Mouse (Mus musculus) testis, adult 2 months (tissue): ENCODE data around the gene Atp1a2. TPM values are rescaled to one million over a fixed set of nuclear protein-coding genes. Genes with fewer than 3 reads are reported as not detected.

ENCODE experiments used
- H3K27ac ChIP-seq: fragments of 200-500 bp; 2 replicates; pipeline ENCODE4 v1.5.1; 2012; ENCODE audit warnings: low read depth, low read length; ENCODE audit not compliant: control insufficient read depth, insufficient read depth
- H3K27me3 ChIP-seq: fragments of 200-500 bp; 2 replicates; pipeline ENCODE4 v1.6.1; 2012; ENCODE audit warnings: mild to moderate bottlenecking, low read length, moderate library complexity; ENCODE audit not compliant: control insufficient read depth, insufficient read depth
- H3K36me3 ChIP-seq: fragments of 200-500 bp; 2 replicates; pipeline ENCODE4 v1.6.1; 2012; ENCODE audit warnings: mild to moderate bottlenecking, low read length; ENCODE audit not compliant: control insufficient read depth, insufficient read depth
- H3K4me1 ChIP-seq: fragments of 200-500 bp; 2 replicates; pipeline ENCODE4 v1.6.1; 2012; ENCODE audit warnings: low read length; ENCODE audit not compliant: control insufficient read depth, insufficient read depth
- H3K4me3 ChIP-seq: fragments of 200-500 bp; 2 replicates; pipeline ENCODE4 v1.5.1; 2012; ENCODE audit warnings: low read depth, mild to moderate bottlenecking, low read length, moderate library complexity, mixed read lengths; ENCODE audit not compliant: control insufficient read depth
- CTCF ChIP-seq: fragments of 200-500 bp; IDR thresholded peaks from 2 replicates; pipeline ENCODE4 v1.5.1; 2012; ENCODE audit warnings: low read depth, mild to moderate bottlenecking, inconsistent platforms, low read length, moderate library complexity; ENCODE audit not compliant: control insufficient read depth, insufficient read depth, insufficient replicate concordance
- POLR2A ChIP-seq: fragments of 200-500 bp; IDR thresholded peaks from 2 replicates; pipeline ENCODE4 v1.6.1; 2012; ENCODE audit warnings: low read depth, mild to moderate bottlenecking, inconsistent platforms, low read length, moderate library complexity; ENCODE audit not compliant: control insufficient read depth
- polyA plus RNA-seq: library from polyadenylated mRNA; depleted of rRNA; stranded (reverse); fragments of >200 nt; gene quantifications from 2 replicates; pipeline ENCODE4 v1.2.3, GENCODE M21; 2012

The Atp1a2 gene
- polyA plus RNA-seq, 1 experiment, result 17.3 TPM

GRCm38 (mm10) chr1:172302311-172302710 is 4.4 kb upstream of the Atp1a2 start:
- Histone ChIP-seq H3K4me3 (no peak overlapping the region), H3K27ac (no peak overlapping the region), H3K27me3 (no peaks in the 10 kb centered on the region), H3K4me1 (peaks cover 3% of the 10 kb centered on the region), H3K36me3 (no peaks in the 10 kb centered on the region)
- TF ChIP-seq CTCF (no peak), POLR2A (no peak)

GRCm38 (mm10) chr1:172301180-172301579 is 3.3 kb upstream of the Atp1a2 start:
- H3K27ac ChIP-seq, result no peak overlapping the region
- no peaks in the 10 kb centered on the region for H3K36me3 ChIP-seq
- TF ChIP-seq CTCF (no peak), POLR2A (no peak)
- H3K4me3 ChIP-seq, result no peak overlapping the region
- peaks cover 3% of the 10 kb centered on the region for H3K4me1 ChIP-seq
- no peaks in the 10 kb centered on the region for H3K27me3 ChIP-seq

- Histone ChIP-seq H3K4me1 (peaks cover 3% of the 10 kb centered on the region), H3K27me3 (no peaks in the 10 kb centered on the region), H3K36me3 (no peaks in the 10 kb centered on the region), H3K27ac (peak overlapping the region; percentile 75), H3K4me3 (no peak overlapping the region)
- 0 out of 2 replicates have a peak, but pooled peaks have one; percentile 14 for TF ChIP-seq POLR2A
- no peak for TF ChIP-seq CTCF
Measured at GRCm38 (mm10) chr1:172300247-172300646, 2.4 kb upstream of the Atp1a2 start.

- Histone ChIP-seq H3K36me3 (no peaks in the 10 kb centered on the region), H3K4me1 (peaks cover 3% of the 10 kb centered on the region), H3K4me3 (no peak overlapping the region), H3K27ac (peak overlapping the region; percentile 75), H3K27me3 (no peaks in the 10 kb centered on the region)
- TF ChIP-seq POLR2A (no peak), CTCF (no peak)
Measured at GRCm38 (mm10) chr1:172299528-172299927, 1.7 kb upstream of the Atp1a2 start.

- no peak for TF ChIP-seq CTCF
- no peak for TF ChIP-seq POLR2A
- Histone ChIP-seq H3K27ac (peak overlapping the region; percentile 91), H3K36me3 (no peaks in the 10 kb centered on the region), H3K4me3 (peak overlapping the region; percentile 71), H3K27me3 (no peaks in the 10 kb centered on the region), H3K4me1 (peaks cover 3% of the 10 kb centered on the region)
Measured at GRCm38 (mm10) chr1:172296816-172297510, 901 bp downstream of the Atp1a2 start.

GRCm38 (mm10) chr1:172295751-172296197 is 2.1 kb downstream of the Atp1a2 start:
- Histone ChIP-seq H3K27me3 (no peaks in the 10 kb centered on the region), H3K4me1 (peaks cover 3% of the 10 kb centered on the region), H3K36me3 (no peaks in the 10 kb centered on the region), H3K27ac (peak overlapping the region; percentile 91), H3K4me3 (peak overlapping the region; percentile 49)
- no peak for TF ChIP-seq POLR2A
- TF ChIP-seq CTCF, result no peak

GRCm38 (mm10) chr1:172293449-172293848 is 4.4 kb downstream of the Atp1a2 start:
- TF ChIP-seq CTCF (no peak), POLR2A (no peak)
- no peaks in the 10 kb centered on the region for H3K36me3 ChIP-seq
- H3K4me1 ChIP-seq, result no peaks in the 10 kb centered on the region; the same call in 1 of the 2 replicates
- no peak overlapping the region for H3K27ac ChIP-seq
- H3K27me3 ChIP-seq, result no peaks in the 10 kb centered on the region
- no peak overlapping the region for H3K4me3 ChIP-seq
